Mouse (Mus musculus): ENCODE data around the gene Slco2b1.
"Not testable (repeated sequence)": the region's sequence is repeated elsewhere in the genome, so short reads cannot be mapped to it uniquely, and the experiment has no call there.

The Slco2b1 gene

DNA sequence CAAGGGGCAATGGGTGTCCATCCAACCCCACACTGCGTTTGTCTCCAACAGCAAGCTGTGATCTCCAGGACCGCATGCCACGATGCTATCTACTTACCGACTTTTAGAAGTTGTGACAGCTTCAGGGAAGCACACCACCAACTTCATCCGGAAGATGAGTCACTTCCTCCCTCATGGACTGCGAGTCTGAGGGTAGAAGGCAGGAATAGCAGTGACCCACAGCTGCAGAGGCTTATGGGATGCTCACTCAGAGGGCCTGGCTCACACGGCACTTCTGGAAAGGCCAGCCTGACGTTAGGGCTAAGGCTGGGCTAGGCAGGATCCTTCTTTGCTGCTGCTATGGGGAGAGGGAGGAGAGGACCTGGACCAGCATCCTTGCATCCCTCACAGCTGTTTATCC, at the start of gene Slco2b1:
TSS of gene Slco2b1 (minus strand) at position 175 of the 400 bp plus-strand sequence.
- DNase-seq (ENCODE audit: low read depth) = no peak

DNA sequence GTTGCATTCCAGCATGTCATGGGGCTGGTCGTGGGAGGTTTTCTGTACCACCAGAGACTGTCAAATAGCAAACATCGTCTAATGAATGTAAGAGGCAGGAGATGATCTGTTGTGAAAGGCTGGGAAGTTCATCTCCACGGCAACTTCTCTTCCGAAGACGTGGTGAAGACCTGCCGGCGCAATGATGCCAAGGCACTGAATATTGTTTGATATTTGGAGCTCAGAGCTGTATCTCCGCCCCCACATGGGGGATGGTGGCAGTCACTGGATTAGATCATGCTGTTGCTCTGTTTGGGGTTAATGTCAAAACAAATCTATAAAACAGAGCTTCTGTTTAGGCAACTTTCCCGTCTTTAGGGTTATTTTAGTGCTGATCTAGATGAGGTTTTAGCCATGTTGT, 28.1 kb upstream of the Slco2b1 start:
- no peak for DNase-seq (ENCODE audit: low read depth)

DNA sequence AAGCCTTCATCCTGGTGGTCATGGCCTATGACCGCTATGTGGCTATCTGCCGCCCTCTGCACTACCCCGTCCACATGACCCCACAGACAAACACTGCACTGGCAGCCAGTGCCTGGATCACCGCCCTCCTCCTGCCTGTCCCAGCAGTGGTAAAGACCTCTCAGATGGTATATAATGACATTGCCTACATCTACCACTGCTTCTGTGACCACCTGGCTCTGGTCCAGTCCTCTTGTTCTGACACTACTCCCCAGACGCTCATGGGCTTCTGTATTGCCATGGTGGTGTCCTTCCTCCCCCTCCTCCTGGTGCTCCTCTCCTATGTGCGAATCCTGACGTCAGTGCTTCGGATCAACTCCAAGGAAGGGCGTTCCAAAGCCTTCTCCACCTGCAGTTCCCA, 24.4 kb upstream of the Slco2b1 start:
- DNase-seq (ENCODE audit: low read depth) = not testable (repeated sequence)

DNA sequence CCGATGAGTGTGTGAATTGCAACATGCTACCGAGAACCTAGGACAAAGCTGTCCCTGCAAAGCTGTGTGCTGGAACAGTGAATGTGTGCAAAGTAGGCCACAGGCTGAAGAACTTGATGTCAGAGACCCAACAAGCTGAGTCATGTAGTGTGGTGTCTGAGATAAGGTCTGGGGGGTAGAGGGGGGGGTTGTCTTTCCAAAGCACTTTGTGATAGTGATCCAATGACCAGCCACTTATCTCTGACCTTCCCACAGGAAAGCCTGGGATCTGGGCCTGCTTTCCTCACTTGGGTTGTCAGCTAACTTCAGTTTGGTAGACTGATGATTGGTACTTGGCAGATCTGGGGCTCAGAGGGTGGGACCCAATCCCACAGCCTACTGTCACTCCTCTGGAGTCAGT, 23.5 kb upstream of the Slco2b1 start:
- no peak for DNase-seq (ENCODE audit: low read depth)

DNA sequence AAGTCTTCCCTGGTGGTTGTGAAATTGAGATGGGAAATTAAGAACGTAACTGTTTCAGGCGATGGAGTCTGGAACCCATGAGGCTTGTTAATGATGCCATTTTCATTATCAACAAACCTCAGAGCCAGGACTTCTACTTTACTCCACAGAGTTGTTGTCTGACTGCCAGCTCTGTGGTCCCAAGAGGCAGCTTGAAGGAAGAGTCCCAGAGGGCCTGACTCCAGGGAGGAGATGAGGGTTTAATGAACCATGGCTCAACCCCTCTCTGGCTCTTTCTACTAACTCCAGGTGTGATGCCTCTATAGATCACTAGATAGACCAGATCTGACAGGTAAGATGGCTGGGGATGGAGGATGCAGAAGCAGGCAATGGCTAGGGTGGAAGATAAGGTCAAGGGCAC, 18.8 kb upstream of the Slco2b1 start, which contains the start of gene Olfr520:
TSS of gene Olfr520 (plus strand) at position 301 of the 400 bp plus-strand sequence.
- DNase-seq (ENCODE audit: low read depth) = no peak

DNA sequence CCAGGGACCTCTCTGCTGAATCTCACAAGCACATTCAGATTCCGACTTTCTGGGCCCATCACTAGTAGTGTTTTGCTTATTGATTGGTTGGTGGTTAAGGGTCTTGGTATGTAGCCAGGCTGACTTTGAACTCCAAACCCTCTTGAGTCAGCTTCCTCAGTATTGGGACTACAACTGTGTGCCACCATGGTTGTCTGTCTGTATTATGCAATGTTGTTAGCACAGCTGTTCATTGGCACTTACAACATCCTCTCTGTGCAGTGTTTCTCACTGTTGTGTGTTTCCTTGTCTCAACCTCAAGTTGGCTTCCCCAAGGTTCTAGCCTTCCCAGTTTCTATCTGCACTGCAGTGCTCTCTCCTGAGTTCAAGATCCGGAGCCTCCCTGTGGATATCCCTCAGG, 5.4 kb upstream of the Slco2b1 start:
- no peak for DNase-seq (ENCODE audit: low read depth)

DNA sequence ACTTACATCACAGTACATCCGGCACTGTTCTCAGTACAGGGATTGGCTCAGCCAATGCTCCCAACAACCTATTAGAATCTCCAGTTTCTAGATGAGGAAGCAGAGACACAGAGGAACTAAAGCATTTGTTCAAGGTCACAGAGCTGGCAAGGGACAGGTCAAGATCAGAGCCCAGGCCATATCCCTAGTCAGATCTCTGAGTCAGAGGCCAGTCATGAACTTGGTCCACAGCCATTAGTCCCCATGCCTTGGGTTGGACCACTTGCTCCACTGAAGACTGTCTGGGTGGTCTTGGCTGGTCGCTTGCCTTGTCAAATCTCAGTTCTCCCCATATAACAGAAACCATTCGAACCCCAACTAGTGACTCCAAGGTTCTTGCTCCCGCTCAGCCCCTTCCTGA, 1.3 kb upstream of the Slco2b1 start:
- no peak for DNase-seq (ENCODE audit: low read depth)

DNA sequence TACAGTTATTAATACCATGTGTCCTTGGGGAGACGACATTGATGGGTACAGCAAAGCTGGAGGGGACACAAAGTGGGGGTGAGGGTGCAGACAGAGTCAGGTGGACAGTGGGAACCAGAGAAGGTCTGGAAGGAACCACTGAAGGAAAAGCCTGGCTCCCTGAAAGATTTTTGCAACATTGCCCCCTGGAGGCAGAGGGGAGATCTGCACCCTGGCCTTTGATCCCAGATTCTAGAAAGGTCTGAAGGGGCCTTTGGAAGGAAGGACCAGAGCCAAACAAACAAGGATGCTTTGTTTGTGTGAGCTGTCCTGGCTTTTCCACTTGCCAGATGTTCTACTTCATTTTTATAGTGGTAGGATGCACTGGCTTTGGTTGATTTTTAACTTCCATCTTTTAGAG, 664 bp downstream of the Slco2b1 start:
- DNase-seq (ENCODE audit: low read depth) = peak; percentile 52

DNA sequence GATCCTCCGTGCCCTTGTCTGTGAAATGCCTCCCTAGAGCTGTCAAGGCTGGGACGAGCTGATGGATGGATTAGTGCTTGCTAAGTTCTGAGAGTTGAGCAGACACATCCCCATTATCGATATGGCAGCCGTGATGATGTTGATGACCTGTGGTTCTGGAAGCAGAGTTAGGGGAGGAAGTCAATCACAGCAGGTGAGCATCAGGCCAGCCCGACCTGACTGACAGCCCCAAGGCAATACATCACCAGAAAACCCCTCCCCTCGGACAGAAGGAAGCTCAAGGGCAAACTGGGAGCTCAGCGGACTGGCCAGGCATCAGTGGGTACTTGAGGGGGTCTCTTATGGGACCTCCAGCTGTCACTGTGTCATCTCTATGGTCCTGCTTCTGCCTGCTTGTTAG, 1.1 kb downstream of the Slco2b1 start:
- DNase-seq (ENCODE audit: low read depth) = no peak

DNA sequence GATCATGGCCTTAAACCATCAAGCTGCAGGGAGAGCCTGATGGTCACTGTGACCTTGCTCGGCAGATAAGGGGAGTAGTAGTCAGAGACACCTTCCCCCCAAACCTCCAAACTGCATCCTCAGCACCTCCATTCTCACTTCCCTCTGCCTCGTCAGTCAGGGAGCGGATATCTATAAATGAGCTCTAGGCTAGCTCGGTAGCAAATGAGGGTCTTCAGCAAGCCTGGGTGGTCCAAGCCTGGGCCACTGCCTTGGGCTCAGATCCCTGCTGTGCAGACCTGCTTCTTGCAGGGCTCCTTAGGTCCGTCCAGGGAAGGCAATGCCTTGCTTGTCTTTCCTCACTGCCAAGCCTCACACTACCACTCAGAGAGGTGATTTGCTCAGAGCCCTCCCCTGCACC, 2.4 kb downstream of the Slco2b1 start:
- DNase-seq (ENCODE audit: low read depth) = no peak

DNA sequence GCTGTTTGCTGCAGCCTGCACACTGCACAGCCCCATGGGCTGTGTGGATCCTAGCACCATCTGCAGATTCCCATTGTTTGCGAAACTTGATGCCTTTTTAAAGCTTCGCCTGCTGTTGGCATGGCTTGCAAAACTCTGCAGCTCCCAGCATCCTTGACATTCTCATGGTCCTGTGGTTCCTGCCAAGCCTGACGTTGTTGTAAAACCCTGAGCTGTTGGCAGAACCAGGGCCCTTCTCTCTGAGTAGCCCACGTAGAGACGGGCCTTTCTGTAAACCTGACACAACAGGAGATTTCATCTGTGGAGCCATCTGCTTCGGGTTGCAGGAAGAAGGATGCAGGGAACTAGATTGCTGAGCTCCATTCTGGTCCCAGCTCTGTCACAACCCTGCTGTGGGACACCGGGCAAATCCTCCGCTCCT, 2.8 kb downstream of the Slco2b1 start:
- no peak for DNase-seq (ENCODE audit: low read depth)

DNA sequence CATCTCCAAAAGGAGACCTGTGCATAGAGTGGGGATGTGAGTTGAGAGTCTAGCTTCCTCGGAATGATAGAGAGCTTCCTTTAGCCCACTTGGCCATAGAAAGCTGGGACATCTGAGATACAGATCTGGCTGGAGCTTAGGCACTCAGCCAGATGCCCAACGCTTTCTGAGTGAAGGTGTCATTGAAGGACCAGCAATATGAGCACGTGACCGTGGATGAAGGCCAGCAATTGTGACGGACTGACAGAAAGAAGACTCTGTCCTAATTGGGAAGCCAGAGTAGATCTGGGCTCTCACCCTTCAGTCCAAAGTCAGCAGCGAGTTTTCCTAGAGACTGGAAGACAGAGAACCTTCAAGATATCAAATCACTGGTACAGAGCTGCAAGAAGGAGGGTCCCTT, 3.5 kb downstream of the Slco2b1 start:
- DNase-seq (ENCODE audit: low read depth) = no peak

DNA sequence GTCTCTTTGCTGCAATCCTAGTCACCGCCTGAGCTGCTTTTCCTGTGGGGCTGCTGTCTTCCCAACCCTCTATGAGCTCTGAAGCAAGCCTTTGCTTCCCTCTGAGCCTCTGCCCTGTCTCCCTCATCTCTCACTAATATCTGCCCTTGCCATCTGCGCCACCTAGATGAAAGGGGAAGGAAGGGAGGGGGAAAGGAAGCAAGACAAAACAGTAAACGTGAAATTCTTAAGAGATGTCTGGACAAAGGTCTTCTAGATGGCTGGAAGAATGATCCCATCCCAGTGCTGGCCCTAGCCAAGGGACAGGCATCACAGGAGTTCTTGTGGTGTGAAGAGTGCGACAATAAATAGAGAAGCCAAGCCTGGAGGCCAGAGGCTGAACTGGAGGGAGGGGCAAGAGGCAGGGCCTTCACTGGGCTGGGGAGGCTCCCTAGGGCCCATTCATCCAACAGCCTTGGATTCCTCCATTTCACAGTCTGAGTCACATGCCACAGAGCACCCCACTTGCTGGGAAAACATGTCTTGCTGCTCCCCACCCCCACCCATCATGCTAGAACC, 4.0 kb downstream of the Slco2b1 start:
- no peak for DNase-seq (ENCODE audit: low read depth)

DNA sequence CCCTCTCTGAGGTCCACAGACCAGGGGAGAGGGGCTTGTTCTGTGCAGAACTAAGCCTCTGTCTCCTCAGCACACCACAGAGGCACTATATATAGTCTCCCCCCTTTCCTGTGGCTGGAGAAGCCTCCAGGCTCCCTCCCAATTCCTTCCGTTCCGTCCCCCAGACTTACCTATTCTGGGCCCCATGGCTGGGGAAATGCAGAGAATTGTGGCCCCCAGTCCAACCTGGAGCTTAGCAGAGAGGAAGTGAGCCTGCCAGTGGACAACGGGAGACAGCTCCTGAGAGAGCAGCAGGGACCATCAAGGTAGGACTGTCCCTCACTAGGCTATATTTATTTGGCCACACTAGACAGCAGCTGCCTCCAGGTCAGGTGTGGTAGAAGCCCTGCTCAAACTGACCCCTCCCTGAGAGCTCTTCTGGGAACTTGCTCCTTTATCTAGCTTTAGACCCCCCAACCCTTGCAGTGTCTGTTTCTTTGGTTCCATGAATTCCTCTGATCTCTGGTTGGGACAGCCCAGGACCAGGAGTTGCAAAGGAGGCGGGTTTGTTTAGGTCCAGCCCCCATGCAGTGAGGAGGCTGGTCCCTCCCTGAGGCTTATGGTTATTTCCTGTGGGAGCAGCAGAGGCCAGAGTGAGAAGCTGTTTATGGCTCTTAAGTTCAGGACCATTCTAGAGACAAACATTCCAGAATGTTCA, 4.7 kb downstream of the Slco2b1 start:
- DNase-seq (ENCODE audit: low read depth) = no peak

DNA sequence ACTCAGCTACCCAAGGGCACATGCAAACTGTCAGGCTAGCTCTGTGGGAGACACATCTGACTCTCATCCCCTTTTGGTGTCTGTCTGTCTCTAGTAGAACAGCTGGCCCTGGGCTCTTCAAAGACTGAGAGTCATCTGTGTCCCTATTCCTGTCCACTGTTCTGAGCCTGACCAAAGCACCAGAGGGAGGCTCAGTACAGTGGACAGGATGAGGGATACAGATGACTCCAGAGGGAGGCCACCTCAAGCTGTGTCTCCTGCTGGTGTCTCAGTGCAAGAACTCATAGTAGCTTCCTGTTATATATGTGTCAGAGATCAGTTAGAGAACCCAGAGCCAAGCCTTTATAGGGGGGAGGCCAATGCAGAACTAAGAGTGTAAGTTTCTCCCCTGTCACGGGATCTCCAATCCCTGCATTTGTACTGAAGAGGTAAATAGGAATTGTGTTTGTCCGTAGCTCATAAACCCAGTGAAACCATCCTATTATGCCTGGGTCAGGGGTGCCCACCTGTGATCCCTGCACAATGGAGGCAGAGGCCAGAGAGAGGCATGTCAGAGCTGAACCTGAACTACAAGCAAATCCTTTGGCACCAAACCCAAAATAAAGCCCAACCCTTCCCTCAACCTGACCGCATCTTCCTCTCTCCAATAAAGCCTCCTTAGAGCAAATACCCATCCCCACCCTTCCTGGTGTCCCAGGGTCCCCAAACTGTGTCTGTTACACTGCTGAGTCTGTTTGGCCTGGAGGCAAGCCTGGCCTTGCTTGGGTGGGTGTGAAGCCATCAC, 6.2 kb downstream of the Slco2b1 start:
- DNase-seq (ENCODE audit: low read depth) = no peak

DNA sequence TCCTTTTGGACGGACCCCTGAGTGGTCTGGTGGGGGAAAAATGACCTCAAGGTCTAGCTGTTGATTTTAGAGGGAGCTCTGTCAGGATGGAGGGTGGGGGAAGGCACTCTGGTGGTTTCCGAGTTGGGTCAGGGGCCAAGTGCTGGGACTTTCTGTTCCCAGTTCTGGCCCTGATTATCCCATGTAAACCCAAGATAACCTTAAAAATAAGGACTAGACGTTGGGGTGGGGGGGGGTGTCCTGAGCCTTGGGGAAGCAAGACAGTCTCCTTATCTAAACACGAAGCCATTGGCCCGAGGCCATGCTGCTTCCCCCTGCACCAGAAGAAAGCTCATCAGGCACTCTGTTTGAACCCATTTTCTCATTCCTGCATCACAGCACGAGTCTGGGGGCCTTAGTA, 8.9 kb downstream of the Slco2b1 start:
- no peak for DNase-seq (ENCODE audit: low read depth)

DNA sequence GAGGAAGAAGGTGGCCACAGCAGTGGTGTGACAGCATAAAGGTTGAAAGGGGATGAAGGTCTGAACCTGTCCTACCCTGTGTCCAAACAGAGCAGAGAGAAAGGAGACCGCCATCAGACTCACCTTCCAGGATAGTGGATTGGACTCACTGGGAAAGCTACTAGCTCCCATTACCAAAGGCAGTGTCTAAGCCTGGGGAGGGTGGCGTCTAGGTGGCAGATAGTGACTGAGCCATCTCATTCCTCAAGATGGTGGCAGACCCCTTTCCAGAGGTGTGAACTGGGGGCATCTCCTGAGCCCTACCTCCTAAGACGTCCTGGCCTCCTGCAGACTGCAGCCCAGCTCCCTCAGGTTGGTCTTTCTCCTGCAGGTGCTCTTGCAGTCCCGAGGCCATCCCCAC, 10.5 kb downstream of the Slco2b1 start:
- no peak for DNase-seq (ENCODE audit: low read depth)

DNA sequence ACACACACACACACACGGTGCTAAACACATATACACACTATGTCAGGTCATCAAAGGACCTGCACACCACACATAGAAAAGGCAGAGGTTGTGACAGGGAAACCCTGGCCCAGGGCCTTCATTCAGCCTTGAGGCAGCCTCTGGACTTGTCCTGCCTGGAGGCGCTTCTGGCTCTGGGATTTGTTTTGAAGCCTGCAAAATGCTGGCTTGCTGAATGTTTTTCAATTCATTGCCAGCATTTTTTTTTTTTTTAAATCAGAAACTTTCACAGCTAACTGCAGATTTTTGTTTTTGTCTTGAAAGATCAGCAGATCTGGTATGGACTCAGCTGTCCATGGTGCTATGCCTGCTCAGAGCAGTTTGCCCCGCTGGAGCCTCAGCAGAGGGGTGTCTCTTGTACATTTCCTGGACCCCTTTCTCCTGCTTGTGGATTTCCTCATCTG, 11.4 kb downstream of the Slco2b1 start:
- no peak for DNase-seq (ENCODE audit: low read depth)

DNA sequence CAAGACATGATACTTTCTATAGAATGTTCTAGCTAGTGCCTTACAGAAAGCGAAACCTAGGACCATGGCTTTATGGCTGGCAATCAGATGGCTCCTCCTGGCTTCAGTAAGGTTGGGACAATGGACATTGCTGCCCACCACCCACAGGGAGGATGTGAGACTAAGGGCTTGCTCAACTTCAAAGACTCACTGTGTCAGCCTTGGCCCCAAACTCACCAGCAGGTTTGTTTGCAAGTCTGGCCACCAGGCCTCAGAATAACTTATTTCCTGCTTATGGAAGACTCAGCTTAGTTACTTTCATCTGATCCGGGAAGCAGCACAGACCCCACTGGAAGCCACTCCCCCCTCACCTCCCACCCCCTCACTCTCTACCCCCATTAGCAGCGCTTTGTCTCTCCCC, 12.0 kb downstream of the Slco2b1 start:
- no peak for DNase-seq (ENCODE audit: low read depth)

DNA sequence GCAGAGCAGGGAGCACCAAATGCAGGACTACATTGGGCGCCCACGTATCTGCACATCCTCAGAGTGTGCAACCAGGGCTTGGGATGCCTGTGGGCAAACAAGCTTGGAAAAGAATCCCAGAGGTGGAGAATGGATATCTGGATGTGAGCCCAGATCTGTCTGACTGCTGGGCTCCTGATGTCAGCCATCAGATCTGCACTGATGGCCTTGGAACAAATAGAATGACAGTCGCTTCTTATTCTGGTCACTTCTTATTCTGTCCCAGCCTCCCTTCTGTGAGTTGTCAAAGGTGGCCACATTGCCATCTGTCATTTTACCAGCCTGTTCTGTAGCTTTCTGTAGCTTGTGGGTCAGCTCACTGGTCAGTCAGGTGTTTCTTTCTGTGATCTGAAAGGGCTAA, 12.6 kb downstream of the Slco2b1 start:
- no peak for DNase-seq (ENCODE audit: low read depth)

DNA sequence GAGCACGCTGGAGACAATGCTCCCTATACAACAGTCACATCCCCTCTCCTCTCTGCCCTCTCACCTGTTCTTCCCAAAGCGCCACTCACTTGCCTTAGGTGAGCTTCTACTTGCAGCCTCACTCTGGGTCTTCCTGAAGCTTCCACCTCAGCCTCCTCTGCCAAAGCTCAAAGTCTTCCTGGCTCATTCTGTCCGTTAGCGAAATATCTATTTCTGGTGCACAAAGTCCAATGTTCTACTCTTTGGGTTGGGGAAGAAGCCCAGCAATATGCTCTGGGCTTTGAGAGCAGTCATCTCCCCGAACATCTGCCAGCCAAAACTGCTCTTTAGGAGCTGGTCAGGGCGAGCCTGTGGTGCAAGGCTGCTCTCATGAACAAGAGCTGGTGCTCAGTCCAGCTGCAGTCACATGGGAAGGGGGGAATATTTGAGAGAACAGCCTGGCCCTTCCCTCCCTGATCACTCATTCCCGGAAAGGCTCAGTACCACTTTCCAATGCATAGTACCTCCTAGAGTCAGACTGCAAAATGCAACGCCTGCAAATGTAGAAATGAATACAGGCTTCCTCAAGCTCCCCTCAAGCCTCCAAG, 15.6 kb downstream of the Slco2b1 start:
- DNase-seq (ENCODE audit: low read depth) = no peak

DNA sequence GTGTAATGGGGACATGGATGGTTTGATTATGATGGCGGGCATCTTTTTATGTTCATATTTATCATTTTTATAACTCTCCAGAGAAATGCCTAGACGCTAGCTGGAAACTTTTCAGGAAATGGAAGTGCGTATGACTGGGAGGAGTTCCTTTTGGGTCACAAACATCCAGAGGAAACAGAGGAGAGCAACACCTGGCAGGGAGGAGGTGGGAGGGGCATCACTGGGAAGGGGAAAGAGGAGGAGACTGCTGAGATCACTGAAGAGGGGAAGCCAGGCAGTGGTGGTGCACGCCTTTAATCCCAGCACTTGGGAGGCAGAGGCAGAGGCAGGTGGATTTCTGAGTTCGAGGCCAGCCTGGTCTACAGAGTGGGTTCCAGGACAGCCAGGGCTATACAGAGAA, 16.7 kb downstream of the Slco2b1 start:
- not testable (repeated sequence) for DNase-seq (ENCODE audit: low read depth)

DNA sequence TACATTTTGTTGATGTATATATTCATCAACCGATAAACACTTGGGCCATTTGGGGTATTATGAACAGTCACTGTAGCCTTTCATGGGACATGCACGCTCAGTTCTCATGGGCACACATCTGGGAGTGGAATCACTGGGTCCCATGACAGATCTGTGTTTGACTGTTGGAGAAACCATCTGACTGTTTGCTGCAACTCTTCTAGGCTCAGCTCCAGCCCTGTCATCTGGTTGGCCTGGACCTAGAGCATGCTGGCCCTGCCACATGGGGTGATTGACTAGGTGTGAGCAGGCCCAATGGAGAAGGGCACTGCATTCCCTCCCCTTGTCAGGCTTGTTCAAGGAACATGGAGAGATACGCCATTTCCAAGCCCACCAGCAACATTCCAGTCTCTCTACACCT, 17.2 kb downstream of the Slco2b1 start:
- DNase-seq (ENCODE audit: low read depth) = no peak
